Mouse (Mus musculus) forebrain, embryonic 14.5 days (tissue): ENCODE measurements around the gene Slc18a2. TPM values are rescaled to one million over a fixed set of nuclear protein-coding genes. Genes with fewer than 3 reads are reported as not detected.

Experiments
- ATAC-seq: fragments of 200-750 bp; cut with Nextera tagmentation; 2 replicates; pipeline ENCODE4 v1.8.0; 2017; ENCODE audit warnings: mild to moderate bottlenecking, moderate library complexity
- DNase-seq: peaks from one replicate; pipeline ENCODE4 v3.0.0-alpha.2; 2015; ENCODE audit warnings: low spot score
- H3K27ac ChIP-seq: fragments of 300-500 bp; sonication (generic); 2 replicates; pipeline ENCODE4 v1.5.1; 2014; ENCODE audit warnings: low read depth, mild to moderate bottlenecking, control low read depth, low read length, moderate library complexity
- H3K27me3 ChIP-seq: fragments of 300-500 bp; sonication (generic); replicated peaks from 2 replicates; pipeline ENCODE4 v1.6.1; 2014; ENCODE audit warnings: low read length, control low read depth, mixed read lengths; ENCODE audit not compliant: control insufficient read depth, insufficient read depth
- H3K36me3 ChIP-seq: fragments of 300-500 bp; sonication (generic); 2 replicates; pipeline ENCODE4 v1.6.1; 2014; ENCODE audit warnings: low read length, control low read depth; ENCODE audit not compliant: control insufficient read depth, insufficient read depth
- H3K4me1 ChIP-seq: fragments of 300-500 bp; sonication (generic); 2 replicates; pipeline ENCODE4 v1.6.1; 2014; ENCODE audit warnings: antibody characterized with exemption, low read length, control low read depth; ENCODE audit not compliant: control insufficient read depth, insufficient read depth
- H3K4me2 ChIP-seq: fragments of 300-500 bp; sonication (generic); 2 replicates; pipeline ENCODE4 v1.6.1; 2014; ENCODE audit warnings: mild to moderate bottlenecking, control low read depth, low read length
- H3K4me3 ChIP-seq: fragments of 300-500 bp; sonication (generic); 2 replicates; pipeline ENCODE4 v1.5.1; 2014; ENCODE audit warnings: low read depth, low read length, control low read depth
- H3K9ac ChIP-seq: fragments of 300-500 bp; sonication (generic); 2 replicates; pipeline ENCODE4 v1.6.1; 2014; ENCODE audit warnings: mild to moderate bottlenecking, low read length, control low read depth, moderate library complexity
- H3K9me3 ChIP-seq: fragments of 300-500 bp; sonication (generic); replicated peaks from 2 replicates; pipeline ENCODE4 v1.6.1; 2016; ENCODE audit warnings: low read length, control low read depth, mixed read lengths; ENCODE audit not compliant: control insufficient read depth
- WGBS: fragments of 180-500 bp; shearing (Covaris S2); extraction: QIAGEN DNeasy Blood & Tissue Kit; methylation state at CpG from one replicate; pipeline ENCODE4 v1.1.7; 2014; 5-methylcytosine and 5-hydroxymethylcytosine counted together
- polyA plus RNA-seq: library from polyadenylated mRNA; unstranded; fragments of >200 nt; fragmentation: Nextera tagmentation; extraction: Ambion mirVana; gene quantifications from 2 replicates; pipeline ENCODE4 v1.2.1, GENCODE M21; 2014

Gene Slc18a2
- polyA plus RNA-seq, 1 experiment from 2014 or later = 25.8 TPM

DNA sequence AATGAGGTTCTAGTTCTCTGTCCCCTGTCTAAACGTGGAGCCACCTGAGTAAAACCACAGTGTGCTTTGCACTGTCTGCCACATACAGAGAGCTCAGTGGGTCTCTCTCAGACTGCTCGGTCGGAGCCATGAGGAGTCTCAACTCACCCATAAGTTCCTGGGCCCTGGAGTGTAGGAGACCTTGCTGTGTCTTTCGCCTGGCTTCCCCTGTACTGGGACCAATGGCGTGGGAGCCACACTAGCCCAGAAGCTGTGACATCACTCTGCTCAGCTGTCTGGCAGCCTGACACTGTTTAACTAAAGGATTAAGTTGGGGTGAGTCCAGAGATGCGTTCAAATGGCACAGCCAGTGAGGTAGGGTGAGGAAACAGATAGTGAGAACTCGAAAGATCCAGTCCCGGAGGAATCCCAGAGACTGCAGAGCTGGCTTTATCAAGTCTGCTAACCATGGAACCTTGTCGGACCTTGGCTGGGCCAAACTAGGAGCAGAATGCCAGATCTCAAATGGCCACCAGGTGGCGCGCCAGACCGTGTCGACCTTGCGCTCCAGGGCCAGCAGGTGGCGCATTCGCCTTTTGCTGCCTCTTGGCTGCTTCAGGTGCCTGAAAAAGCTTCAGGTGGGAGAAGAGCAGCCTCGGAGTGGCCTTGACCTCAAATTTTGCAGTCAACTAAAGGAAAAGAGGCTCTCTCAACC lies 21.4 kb upstream of the Slc18a2 start:
- H3K4me3 ChIP-seq = no peak overlapping the region
- no peaks in the 10 kb centered on the region for H3K36me3 ChIP-seq
- DNase-seq = peak; percentile 83
- no peaks in the 10 kb centered on the region for H3K27me3 ChIP-seq
- no peaks in the 10 kb centered on the region for H3K9me3 ChIP-seq
- no peaks in the 10 kb centered on the region for H3K4me1 ChIP-seq
- peak; percentile 55; the same call in 1 of the 2 replicates for ATAC-seq
- WGBS = 22% methylated on average over 17 of the region's 17 CpGs
- H3K27ac ChIP-seq = no peak overlapping the region
- H3K9ac ChIP-seq = no peak overlapping the region
- H3K4me2 ChIP-seq = no peak overlapping the region

DNA sequence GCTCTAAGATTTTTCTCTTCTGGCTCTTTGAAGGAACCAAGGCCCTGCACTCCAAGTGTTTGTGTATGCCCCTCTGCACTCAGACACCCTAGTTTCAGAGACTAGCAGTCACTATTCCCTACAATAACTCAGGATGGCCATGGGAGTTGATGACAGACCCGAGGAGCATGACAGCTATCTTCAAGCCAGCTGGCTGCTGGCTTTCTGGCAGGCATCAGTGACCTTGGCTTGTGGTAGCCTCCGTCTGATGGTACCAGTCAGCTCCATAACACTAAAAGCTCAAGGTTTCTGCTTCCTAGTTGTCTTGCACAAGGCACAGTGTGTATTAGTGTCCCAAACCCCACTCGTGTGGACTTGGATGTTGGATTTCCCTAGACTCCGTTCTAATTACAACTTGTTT lies 18.7 kb upstream of the Slc18a2 start:
- no peaks in the 10 kb centered on the region for H3K36me3 ChIP-seq
- no peak overlapping the region for H3K27ac ChIP-seq
- no peak overlapping the region for H3K4me2 ChIP-seq
- ATAC-seq (no peak), DNase-seq (no peak)
- no peaks in the 10 kb centered on the region for H3K4me1 ChIP-seq
- WGBS = 90% methylated on average over 4 of the region's 4 CpGs
- H3K9me3 ChIP-seq = no peaks in the 10 kb centered on the region
- no peak overlapping the region for H3K4me3 ChIP-seq
- no peak overlapping the region for H3K9ac ChIP-seq
- no peaks in the 10 kb centered on the region for H3K27me3 ChIP-seq

DNA sequence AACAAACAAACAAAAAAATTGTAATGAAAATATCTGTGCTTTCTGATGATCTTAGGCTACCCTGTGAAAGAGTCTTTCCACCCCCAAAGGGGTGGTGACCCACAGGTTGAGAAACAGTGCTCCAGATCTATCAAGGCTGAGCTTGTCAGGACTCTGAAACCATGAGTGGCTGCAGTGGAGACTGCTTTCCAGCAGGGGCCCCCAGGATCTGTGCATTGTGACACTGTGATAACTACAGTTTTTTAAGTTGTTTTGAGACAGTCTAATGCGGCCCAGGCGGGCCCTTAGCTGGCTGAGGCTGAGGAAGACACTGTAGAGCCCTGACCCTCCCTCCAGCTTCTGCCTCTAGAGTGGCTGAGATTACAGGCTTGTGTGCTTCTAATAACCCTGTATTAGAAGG lies 17.6 kb upstream of the Slc18a2 start:
- 85% methylated on average over 2 of the region's 2 CpGs for WGBS
- DNase-seq (no peak), ATAC-seq (no peak)
- H3K4me3 ChIP-seq = no peak overlapping the region
- no peaks in the 10 kb centered on the region for H3K9me3 ChIP-seq
- no peak overlapping the region for H3K4me2 ChIP-seq
- no peak overlapping the region for H3K27ac ChIP-seq
- H3K4me1 ChIP-seq = no peaks in the 10 kb centered on the region
- no peak overlapping the region for H3K9ac ChIP-seq
- H3K27me3 ChIP-seq = no peaks in the 10 kb centered on the region
- no peaks in the 10 kb centered on the region for H3K36me3 ChIP-seq

DNA sequence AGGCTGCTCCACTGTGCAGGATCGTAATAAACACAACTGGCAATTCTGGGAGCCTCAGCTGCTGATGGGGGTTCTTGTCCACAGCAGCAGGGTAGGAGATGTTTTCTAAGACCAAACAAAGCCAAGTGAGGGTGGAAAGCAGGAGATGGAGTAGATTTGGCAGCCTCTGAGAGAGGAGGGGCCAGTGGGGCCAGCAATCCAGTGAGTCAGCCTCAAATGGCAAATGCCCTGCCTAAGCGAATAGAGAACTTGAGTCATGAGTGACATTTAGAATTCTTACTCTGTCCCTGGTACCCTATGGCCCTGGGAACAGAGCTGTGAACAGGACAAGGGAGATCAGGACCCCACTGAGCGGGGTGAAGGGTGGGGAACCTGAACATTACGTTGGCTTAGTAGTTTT lies 12.6 kb upstream of the Slc18a2 start:
- no peak for DNase-seq
- Histone ChIP-seq H3K9me3 (no peaks in the 10 kb centered on the region), H3K4me2 (no peak overlapping the region), H3K27ac (no peak overlapping the region), H3K9ac (no peak overlapping the region), H3K4me3 (no peak overlapping the region), H3K4me1 (no peaks in the 10 kb centered on the region), H3K27me3 (no peaks in the 10 kb centered on the region), H3K36me3 (no peaks in the 10 kb centered on the region)
- 80% methylated on average over 4 of the region's 4 CpGs for WGBS
- ATAC-seq = no peak

DNA sequence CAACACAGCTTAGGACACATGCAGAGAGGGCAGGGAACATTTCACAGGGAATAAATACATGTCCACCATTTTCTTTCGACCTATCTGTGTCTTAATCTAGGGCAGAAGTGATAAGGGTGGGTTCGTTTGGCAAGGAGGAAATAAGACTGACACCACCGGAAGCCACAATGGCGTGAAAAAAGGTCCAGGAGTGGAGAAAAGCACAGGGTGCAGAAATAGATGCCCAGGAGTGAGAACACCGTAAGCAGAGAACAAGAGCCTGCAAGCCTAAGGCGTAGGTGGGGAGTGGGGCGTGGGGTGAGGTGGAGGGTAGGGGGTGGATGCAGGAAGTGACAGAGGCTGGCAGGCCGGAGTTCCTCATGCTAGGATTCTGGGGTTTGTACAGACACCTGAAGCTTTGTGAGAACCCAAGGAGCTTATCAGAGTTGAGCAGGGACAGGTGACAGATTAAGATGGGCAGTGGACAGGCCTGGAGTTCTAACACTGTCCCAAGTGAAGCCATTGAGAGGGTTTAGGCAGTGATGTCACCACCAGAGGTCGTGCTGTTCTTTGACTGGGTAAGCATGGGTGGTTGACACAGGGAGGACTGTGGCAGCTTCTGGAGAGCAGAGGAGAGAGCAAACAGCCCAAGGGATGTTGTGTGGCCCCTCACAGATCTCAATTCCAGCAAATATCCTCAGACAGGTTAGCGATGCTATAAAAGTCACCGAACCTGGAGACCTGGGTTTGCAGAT lies 12.0 kb upstream of the Slc18a2 start:
- Histone ChIP-seq H3K9ac (no peak overlapping the region), H3K36me3 (no peaks in the 10 kb centered on the region), H3K4me3 (no peak overlapping the region), H3K9me3 (no peaks in the 10 kb centered on the region), H3K4me2 (no peak overlapping the region), H3K27ac (no peak overlapping the region), H3K4me1 (no peaks in the 10 kb centered on the region), H3K27me3 (no peaks in the 10 kb centered on the region)
- ATAC-seq = no peak
- no peak for DNase-seq
- WGBS = 78% methylated on average over 11 of the region's 11 CpGs

DNA sequence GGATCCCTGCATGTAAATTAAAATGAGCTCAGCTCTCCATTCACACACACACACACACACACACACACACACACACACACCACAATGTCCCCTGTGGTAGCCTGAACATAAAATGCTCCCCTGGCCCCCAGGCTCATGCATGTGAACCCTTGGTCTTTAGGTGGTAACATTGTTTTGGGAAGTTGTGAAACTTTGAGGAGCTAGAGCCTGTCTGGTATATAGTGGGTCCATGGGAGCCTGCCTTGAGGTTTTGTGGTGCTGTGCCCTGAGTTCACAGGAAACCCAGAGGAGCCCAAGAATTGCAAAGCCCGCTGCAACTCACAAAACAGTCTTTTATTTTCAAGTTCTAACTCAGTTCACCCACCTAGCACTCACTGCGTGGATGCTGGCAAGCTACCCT lies 8.0 kb upstream of the Slc18a2 start:
- Histone ChIP-seq H3K27ac (no peak overlapping the region), H3K4me2 (no peak overlapping the region), H3K9ac (no peak overlapping the region), H3K4me3 (no peak overlapping the region), H3K36me3 (no peaks in the 10 kb centered on the region), H3K4me1 (no peaks in the 10 kb centered on the region), H3K27me3 (no peaks in the 10 kb centered on the region), H3K9me3 (no peaks in the 10 kb centered on the region)
- no peak for DNase-seq
- no peak for ATAC-seq
- WGBS = 80% methylated on average over 2 of the region's 2 CpGs

DNA sequence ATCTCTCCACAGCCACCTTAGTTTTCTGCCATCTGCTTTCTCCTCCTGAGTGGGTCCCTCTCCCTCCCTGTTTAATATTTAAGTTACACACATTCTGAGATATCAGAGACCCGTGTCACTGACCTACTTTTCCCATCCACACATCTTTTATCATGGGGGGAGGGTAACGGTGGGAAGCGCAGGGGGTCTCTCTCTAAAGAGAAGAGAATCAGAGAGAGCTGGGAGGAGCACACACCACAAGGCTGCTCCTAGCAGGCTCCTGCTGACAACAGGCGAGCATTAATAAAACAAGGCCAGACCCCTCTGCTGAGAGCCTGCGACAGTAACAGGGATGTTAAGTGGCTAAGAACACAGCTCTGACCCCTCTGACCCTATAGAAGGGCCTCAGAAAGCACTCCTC lies 1.1 kb upstream of the Slc18a2 start:
- peak; percentile 33 for DNase-seq
- Histone ChIP-seq H3K4me3 (no peak overlapping the region), H3K9ac (no peak overlapping the region), H3K9me3 (no peaks in the 10 kb centered on the region), H3K4me1 (peaks cover 8% of the 10 kb centered on the region), H3K4me2 (no peak overlapping the region), H3K36me3 (no peaks in the 10 kb centered on the region), H3K27me3 (peaks cover 6% of the 10 kb centered on the region; the same call in 1 of the 2 replicates), H3K27ac (no peak overlapping the region)
- peak; percentile 49 for ATAC-seq
- WGBS = 55% methylated on average over 5 of the region's 5 CpGs

DNA sequence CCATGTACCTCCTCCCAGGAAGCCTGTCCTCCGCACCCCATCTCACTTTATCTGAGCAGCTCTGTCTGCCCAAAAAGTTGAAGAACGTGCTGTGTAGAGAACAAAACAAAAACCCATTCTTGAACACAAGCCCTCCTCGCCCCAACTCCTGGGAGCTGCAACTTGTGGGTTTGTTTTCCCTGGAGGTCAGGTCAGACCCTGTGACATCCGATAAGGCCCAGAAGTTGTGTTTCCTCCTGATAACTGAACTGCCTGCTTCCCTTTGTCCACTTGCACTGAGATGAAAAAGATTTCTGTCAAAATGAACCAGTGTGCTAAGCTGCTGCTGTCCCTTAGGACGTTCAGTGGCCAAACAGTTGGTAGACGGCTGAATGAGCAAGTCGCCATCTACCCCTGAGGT lies 908 bp downstream of the Slc18a2 start:
- Histone ChIP-seq H3K9ac (peak overlapping the region; percentile 71), H3K36me3 (no peaks in the 10 kb centered on the region), H3K9me3 (no peaks in the 10 kb centered on the region), H3K4me3 (peak overlapping the region; percentile 44), H3K4me1 (peaks cover 22% of the 10 kb centered on the region), H3K27me3 (peaks cover 6% of the 10 kb centered on the region; the same call in 1 of the 2 replicates), H3K27ac (peak overlapping the region; percentile 41; the same call in 1 of the 2 replicates), H3K4me2 (peak overlapping the region; percentile 68)
- WGBS = 56% methylated on average over 7 of the region's 7 CpGs
- ATAC-seq (no peak), DNase-seq (no peak)

DNA sequence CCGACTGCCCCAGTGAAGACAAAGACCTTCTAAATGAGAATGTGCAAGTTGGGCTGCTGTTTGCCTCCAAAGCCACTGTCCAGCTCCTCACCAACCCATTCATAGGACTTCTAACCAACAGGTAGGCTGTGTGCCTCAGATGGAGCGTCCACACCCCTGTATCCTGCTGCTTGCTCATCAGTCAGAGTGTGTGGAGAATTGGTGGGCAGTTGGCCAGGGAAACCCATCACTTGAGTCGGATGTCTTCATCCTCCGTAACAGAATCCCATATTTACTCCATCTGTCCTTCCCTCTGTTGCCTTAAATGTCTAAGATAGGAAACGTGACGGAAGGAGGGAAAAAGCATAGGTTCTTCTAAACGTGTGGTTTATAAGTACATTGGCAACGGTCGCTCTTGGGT lies 2.5 kb downstream of the Slc18a2 start:
- ATAC-seq = no peak
- H3K4me3 ChIP-seq = no peak overlapping the region
- no peak overlapping the region for H3K9ac ChIP-seq
- no peaks in the 10 kb centered on the region for H3K36me3 ChIP-seq
- no peak overlapping the region for H3K27ac ChIP-seq
- H3K4me2 ChIP-seq = no peak overlapping the region
- H3K9me3 ChIP-seq = no peaks in the 10 kb centered on the region
- peaks cover 22% of the 10 kb centered on the region for H3K4me1 ChIP-seq
- H3K27me3 ChIP-seq = peaks cover 6% of the 10 kb centered on the region; the same call in 1 of the 2 replicates
- 87% methylated on average over 9 of the region's 9 CpGs for WGBS
- peak; percentile 29 for DNase-seq
